Mouse (Mus musculus) embryonic facial prominence, embryonic 10.5 days (tissue): Measurements from ENCODE around the gene Gas6. TPM values are rescaled to one million over a fixed set of nuclear protein-coding genes. Genes with fewer than 3 reads are reported as not detected.

Experiments used
- polyA plus RNA-seq: library from polyadenylated mRNA; unstranded; fragments of >200 nt; fragmentation: Nextera tagmentation; extraction: Ambion mirVana; gene quantifications from 2 replicates; pipeline ENCODE4 v1.2.1, GENCODE M21; 2016

Gas6 gene
- polyA plus RNA-seq, 1 experiment from 2014 or later, result 7.8 TPM

Other genes with a start within 250 kb of the Gas6 start
- 0.39 and 0.70 TPM in 2 replicates for gene Adprhl1, start 240.3 kb downstream of the Gas6 start, polyA plus RNA-seq
- gene Dcun1d2, start 206.4 kb downstream of the Gas6 start, polyA plus RNA-seq, result 22.5 and 23.7 TPM in 2 replicates
- 33.7 and 37.8 TPM in 2 replicates for gene Tmco3, start 206.3 kb downstream of the Gas6 start, polyA plus RNA-seq
- gene Tfdp1, start 155.7 kb downstream of the Gas6 start, polyA plus RNA-seq, result 182 and 193 TPM in 2 replicates
- gene Atp4b, start 97.7 kb downstream of the Gas6 start, polyA plus RNA-seq, result not detected in 2 replicates
- gene Grk1, start 89.4 kb downstream of the Gas6 start, polyA plus RNA-seq, result 0.02 and 0.03 TPM in 2 replicates
- gene Tmem255b, start 59.3 kb downstream of the Gas6 start, polyA plus RNA-seq, result 0.13 and 0.20 TPM in 2 replicates
- gene 1700029H14Rik, start 68.0 kb upstream of the Gas6 start, polyA plus RNA-seq, result not detected in 2 replicates
- gene Rasa3, start 183.1 kb upstream of the Gas6 start, polyA plus RNA-seq, result 26.3 and 27.3 TPM in 2 replicates
- gene Cfap97d2, start 211.4 kb upstream of the Gas6 start, polyA plus RNA-seq, result 0.24 and 0.70 TPM in 2 replicates